Mouse (Mus musculus) megakaryocyte progenitor cell, adult 5-6 weeks (primary cell): ENCODE data around the gene Ppp6r1. TPM values are rescaled to one million over a fixed set of nuclear protein-coding genes. Genes with fewer than 3 reads are reported as not detected.
A peak's percentile ranks its signal among the peaks of the same experiment; 100 is the strongest.

Experiments
- ATAC-seq: replicated peaks from 2 replicates; pipeline ENCODE4 v1.8.0; 2016; ENCODE audit warnings: mild to moderate bottlenecking, moderate TSS enrichment, inconsistent platforms; ENCODE audit not compliant: poor library complexity
- total RNA-seq, 2 experiments: library from RNA; stranded (forward) in 1 of 2; stranded (reverse) in 1 of 2; fragments of 157-497, 149-512 nt in 1 of 2; fragments of 200-1000 nt in 1 of 2; gene quantifications; 2 replicates each; pipeline versions ENCODE4 v1.2.3 to v1.2.4; 2015 to 2017

Gene Ppp6r1
- total RNA-seq, 2 experiments from 2014 or later = 99.0 to 124 TPM

DNA sequence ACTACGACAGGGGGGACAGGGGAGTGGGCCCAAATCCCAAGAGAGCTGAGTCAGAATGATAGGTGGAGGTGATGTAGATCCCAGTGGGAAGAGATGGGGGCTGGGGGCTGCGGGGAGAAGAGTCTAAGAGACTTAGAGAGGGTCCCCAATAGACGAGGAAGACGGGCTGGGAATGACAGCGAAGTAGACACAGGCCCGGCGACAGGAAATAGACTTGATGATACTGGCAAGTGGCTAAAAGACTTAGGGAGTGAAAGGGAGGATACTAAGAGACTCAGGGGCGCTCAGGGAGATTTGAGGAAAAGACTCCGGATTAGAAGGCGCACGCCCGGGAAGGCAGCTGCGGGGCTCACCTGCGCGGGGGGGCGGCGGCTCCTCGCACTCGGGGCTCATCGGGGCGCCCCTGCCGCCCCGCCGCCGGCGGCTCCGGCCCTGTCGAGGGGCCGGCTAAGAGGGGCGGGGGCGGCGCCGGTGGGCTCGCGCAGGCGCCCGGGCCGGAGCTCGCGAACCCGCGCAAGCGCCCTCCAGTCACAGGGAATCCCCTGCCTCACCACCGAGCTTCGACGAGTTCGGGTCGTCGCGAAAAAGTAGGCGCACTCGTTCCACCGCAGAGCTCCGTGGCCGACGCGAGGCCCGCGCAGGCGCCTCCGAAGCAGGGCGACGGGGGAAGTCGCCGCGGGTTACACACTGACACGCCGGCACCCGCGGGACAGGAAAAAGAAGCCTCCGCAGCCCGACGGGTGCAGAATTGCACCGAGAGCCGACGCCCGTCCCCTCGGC, 501 bp downstream of the Ppp6r1 start:
- ATAC-seq = peak; percentile 10

- no peak for ATAC-seq
Observed at GRCm38 (mm10) chr7:4657521-4658127, 1.2 kb downstream of the Ppp6r1 start.

DNA sequence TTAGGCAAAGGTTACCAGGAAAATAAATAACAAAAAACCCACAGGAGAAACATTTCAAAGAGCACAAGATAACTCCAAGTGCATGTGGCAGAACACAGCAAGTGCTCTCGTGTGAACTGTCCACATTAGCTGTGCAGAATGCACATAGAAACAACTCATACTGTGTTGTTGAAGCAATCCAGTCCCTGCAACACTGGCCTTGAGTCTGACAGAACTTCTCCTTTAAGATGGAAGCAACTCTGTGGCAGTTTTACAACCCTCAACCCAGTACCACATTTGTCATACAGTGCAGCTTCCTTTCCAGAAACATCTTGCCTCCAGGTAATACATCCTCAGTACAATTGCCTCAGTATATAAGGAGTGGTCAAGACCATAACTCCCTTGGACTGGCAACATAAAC, 2.0 kb downstream of the Ppp6r1 start:
- ATAC-seq = no peak

GRCm38 (mm10) chr7:4655916-4656315, 2.9 kb downstream of the Ppp6r1 start:
- no peak for ATAC-seq

- ATAC-seq = no peak
Observed at GRCm38 (mm10) chr7:4655393-4655792, 3.4 kb downstream of the Ppp6r1 start.

DNA sequence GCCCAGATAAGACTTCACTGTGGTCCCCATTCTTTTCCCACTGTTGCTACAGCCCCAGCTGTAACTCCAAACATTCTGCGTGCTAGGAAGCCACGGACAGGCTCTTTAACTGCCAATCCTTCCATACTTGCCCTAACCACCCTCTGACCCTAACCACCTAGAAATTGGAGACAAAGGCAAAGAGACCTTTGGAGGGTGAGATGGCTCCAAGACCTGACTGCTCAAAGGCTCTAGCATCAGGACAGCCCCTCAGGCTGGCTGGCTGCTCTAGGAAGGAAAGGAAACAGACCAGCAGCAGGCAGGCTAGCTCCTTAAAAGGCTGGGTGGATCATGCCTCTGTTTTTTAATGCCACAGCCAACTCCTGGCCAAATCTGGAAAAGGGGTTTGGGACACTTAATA, 4.6 kb downstream of the Ppp6r1 start:
- no peak; the same call in 1 of the 2 replicates for ATAC-seq

DNA sequence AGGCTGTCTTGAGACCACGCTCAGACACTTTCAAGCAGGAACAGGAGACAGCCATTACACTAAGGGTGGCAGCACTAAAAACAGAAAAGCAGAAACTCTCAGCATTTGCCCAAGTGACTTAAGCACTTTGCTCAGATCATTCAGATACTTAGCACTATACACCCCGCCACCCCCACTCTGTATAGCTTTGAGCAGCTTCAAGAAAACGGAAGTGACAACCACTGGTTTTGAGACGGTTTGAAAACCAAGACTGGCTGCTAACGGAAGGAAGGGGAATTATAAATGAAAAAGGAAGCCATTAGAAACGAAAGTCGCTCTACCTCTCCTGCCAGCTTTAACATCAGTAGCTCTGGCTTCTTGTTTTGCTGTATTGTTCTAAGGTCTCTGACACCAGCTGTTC, 5.0 kb downstream of the Ppp6r1 start:
- ATAC-seq = peak; percentile 71

DNA sequence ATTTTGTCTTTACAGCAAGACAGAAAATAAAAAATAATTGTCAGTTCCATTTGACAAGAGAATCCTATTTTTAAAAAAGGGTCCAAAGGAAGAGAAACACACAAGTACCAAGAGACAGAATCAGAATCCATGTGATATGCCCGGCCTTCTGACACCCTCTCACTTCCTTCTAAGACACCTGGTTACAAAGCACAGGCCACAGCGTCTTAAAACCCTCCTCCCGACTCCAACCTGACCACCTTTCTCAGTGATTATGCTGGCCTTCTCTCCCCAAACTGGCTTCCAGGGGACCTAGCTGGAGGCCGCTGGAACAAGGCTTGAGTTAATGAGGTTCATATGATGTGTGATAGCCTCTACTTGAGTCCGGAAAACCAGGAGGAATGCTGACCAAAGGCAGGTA, 5.5 kb downstream of the Ppp6r1 start:
- ATAC-seq = peak; percentile 1; the same call in 1 of the 2 replicates

GRCm38 (mm10) chr7:4652726-4653125, 6.1 kb downstream of the Ppp6r1 start:
- no peak for ATAC-seq

DNA sequence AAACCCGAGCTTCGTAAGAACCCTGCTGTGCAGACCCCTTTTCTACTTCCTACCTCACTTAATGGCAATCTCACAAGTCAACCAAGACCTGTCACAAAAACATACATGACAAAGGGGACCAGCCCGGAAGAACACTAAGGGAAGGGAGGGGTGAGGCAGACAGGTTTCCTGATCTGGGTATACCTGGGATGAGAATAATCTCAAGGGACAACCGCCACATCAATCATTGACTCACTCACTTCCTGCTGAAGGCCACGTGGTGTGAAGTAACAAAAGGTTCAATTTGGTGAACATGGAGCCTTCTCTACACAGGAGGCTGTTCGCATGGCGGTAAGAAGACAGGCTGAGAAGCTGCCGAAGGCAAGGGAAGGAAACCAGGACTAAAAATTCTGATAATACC, 7.2 kb downstream of the Ppp6r1 start:
- no peak for ATAC-seq

DNA sequence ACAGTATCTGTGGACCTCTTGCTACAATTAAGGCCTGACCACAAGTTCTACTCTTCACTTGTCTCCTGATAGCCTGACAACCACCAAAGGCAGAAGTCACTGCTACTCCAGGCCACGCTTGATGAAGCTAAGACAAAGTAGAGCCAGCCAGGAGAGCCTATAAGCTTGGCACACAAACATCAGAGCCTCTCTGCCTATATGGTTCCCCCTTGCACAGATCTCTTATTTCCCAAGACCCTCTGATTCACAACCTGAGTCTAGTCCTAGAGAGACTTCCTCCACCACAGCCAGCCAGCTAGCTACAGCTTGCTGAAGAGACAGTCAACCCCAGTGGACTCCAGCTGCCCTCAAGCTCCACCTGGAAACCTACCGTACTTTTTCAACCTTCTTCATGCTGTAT, 10.8 kb downstream of the Ppp6r1 start:
- ATAC-seq = peak; percentile 30

DNA sequence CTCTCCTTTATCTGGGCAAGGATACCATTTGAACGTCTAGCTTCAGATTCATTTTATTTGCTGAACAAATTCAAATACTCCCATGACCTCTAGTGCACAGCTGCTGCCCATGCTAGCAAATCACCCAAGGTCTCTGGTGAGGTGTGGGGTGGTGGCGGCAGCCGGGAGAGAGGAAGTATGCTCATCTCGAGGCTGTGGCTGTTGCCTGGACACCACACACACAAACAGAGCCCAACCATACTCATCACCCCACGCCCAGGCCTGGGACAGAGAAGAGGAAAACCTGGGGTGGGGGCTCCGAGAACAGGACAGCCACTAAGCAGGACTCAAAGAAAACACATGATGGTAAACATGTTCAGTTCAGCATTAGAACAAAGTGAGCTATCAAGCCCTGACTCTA, 11.5 kb downstream of the Ppp6r1 start:
- ATAC-seq = peak; percentile 84

DNA sequence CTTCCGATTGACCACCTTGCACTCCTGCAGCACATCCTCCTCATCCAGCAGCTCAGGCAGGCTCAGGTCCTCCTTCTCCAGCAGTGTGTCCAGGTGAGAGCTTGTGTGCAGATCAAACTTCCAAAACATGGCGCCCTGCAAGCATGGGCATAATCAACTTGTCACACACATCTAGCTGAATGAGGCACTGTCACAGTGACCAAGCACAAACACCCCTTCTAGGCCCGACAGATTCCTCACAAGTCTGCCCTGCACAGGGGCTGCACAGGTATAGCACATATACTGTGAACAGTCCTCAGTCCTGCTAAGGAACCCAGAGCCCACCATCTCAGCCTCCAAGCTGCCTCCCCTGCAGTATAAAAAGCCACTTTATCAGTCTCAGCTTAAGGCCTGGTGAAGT, 12.0 kb downstream of the Ppp6r1 start:
- no peak for ATAC-seq

DNA sequence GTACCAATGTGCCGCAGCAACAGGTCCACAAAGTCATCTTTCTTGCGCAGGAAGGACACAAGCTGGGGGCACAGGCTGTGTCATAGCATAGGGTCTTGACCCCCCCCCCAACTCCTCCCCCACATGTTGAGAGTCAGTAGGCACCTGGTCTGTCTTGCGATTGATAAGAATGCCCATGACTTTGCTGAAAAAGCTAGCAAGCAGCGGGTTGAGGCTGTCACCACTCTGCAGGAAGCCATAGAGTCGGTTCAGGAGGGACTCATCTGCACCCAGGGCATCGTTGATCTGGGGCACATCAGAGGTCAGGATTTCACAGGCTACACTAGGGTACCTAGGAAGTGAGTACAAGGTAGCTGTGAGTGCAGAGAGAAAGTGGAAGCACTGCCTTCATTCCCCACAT, 15.6 kb downstream of the Ppp6r1 start:
- ATAC-seq = peak; percentile 13; the same call in 1 of the 2 replicates

DNA sequence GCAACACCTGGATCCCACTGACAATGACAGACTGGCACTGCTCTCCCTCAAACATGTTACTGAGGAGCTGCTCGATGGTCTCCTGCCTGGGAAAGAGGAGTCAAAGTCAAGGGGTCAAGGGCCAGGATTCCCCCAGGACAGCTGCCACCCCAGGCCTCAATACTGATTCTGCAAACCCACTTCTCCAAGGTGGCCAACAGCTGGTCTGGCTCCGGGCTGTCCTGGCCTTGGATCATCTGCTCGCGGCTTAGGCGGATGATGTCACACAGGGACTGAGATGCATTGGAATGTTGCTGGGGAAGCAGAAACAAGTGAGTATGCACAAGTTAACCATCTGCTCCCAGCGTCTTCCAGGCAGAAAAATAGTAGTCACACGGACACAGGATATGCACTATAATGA, 16.9 kb downstream of the Ppp6r1 start:
- ATAC-seq = no peak

GRCm38 (mm10) chr7:4641155-4641554, 17.7 kb downstream of the Ppp6r1 start:
- no peak for ATAC-seq

DNA sequence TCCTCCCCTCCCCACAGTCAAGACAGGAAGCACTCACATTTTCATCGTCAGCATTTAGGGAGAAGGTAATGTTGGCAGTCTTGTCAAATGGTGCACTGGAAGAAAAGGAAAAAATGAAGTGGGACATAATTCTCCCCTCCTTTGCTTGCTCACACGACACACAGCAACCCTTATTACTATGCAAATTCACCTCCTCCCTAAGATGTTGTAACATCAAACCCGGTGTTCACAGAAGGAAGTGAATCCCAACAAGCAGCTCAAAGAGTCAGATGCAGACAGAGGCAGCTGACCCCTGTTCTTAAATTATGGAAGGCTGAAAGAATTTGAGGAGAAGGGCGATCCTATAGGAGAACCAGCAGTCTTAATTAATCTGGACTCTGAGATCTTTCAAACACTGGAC, 22.6 kb downstream of the Ppp6r1 start:
- peak; percentile 42 for ATAC-seq

GRCm38 (mm10) chr7:4631031-4631430, 27.8 kb downstream of the Ppp6r1 start, which contains the start of gene Tmem86b:
Gene Tmem86b (minus strand): TSS chr7:4631422.
- ATAC-seq = peak; percentile 30

- ATAC-seq = peak; percentile 87
Observed at GRCm38 (mm10) chr7:4630198-4630597, 28.6 kb downstream of the Ppp6r1 start.

DNA sequence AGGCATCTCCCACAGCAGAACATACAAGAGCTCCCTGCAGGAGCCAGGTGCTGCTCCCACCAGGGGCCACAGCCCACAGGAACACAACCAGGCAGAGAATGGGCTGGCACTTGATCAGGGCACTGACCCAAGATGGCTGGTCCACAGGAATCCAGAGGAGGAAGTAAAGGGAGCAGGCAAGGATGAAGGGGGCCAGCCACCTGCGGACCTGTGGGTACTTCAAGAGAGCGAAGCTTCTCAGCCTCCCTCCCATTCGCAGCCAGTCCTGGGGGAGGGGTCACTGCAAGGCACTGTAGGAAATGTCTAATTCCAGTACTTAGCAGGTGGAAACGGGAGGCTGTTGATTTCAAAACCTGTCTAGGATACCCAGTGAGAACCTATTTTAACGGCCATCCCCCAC, 29.2 kb downstream of the Ppp6r1 start:
- ATAC-seq = no peak

DNA sequence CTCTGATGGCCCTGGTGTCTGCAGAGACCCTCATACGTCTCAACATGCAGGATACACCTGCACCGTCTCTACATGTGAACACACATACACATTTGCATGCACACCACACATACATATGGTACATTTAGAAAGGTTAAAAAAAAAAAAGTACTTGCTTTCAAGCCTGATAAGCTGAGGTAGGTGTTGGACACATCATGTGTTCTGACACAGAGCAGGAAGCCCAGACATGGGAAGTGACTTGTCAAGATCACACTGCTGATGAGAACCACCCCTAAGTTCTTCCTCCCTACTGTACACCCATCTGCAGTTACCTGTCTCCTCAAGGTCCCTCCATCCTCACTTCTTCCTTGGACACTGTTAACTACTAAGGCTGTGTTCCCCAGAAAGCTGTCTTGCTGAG, 32.9 kb downstream of the Ppp6r1 start:
- no peak for ATAC-seq

GRCm38 (mm10) chr7:4624343-4624742, 34.5 kb downstream of the Ppp6r1 start:
- ATAC-seq = peak; percentile 41
